Mouse (Mus musculus) embryonic fibroblast, embryonic 13.5 days (primary cell): Measurements from ENCODE around the gene Apoa1.

Experiments
- CTCF ChIP-seq: IDR thresholded peaks from 2 replicates; pipeline ENCODE4 v1.5.1; 2011; ENCODE audit warnings: mild to moderate bottlenecking, control low read depth, low read length, moderate library complexity, borderline replicate concordance; ENCODE audit not compliant: insufficient read depth
- POLR2A ChIP-seq: IDR thresholded peaks from 2 replicates; pipeline ENCODE4 v1.6.1; 2011; ENCODE audit warnings: low read depth, mild to moderate bottlenecking, control low read depth, low read length, moderate library complexity

DNA sequence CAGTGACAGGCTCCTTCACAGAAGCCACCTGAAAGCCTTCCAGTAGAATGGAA is 7.0 kb downstream of the Apoa1 start, which contains the start of gene Apoc3:
- TF ChIP-seq POLR2A (no peak), CTCF (no peak)
